Mouse (Mus musculus): ENCODE measurements around the gene Cln3. TPM values are rescaled to one million over a fixed set of nuclear protein-coding genes. Genes with fewer than 3 reads are reported as not detected.
A peak's percentile ranks its signal among the peaks of the same experiment; 100 is the strongest.

Gene Cln3
- polyA plus RNA-seq, 1 experiment, result 3.6 TPM

DNA sequence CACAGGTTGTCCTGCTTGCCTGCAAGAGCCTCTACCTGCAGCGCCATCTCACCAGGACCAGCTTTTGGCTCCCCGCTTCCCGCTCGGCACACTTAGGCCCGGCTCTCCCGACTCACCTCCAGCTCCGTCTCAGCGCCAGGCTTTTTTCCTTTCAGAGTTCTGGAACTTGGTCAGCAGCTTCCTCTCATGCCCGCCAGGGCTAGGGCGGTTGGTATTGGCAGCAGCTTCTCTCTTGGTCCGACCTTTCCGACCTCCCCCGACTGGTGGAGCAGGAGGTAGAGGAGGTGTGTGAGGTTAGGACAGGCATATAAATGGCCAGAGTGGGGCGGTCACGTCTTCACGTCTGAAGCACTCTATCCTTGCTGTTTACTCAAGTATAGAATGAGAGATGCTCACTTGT lies 39.2 kb upstream of the Cln3 start:
- Histone ChIP-seq H3K4me2 (ENCODE audit: low read depth) (peak overlapping the region; percentile 96), H3K36me3 (ENCODE audit: control insufficient read depth, insufficient read depth) (peaks cover 28% of the 10 kb centered on the region), H3K79me2 (ENCODE audit: control insufficient read depth, insufficient read depth) (peaks cover 24% of the 10 kb centered on the region), H3K27me3 (ENCODE audit: control insufficient read depth, insufficient read depth, insufficient read length) (no peaks in the 10 kb centered on the region), H3ac (ENCODE audit: control insufficient read depth, insufficient read length) (peak overlapping the region; percentile 53), H3K4me3 (peak overlapping the region; percentile 97)
- TF ChIP-seq POLR2A (IDR thresholded peaks at IDR 0.05; ENCODE audit: insufficient read length, low read depth) (peak; percentile 39), TCF3 (IDR thresholded peaks at IDR 0.05; ENCODE audit: insufficient read length, low read depth) (no peak)

DNA sequence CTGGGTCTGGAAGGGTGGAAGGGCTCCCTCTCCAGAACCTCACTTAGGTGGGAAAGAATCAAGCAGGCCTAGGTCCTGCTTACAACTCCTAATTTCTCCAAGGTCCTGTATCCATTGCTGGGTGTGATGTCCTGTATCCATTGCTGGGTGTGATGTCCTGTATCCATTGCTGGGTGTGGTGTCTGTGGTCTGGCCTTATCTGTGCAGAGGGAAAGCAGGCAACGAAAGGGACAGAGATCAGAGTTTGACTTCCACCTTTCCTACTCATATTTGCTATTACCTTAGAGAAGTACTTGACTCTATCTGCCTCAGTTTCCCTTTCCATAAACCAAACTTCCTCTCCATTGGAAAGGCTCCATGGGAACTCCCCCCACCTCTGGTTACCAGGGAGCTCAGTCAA lies 37.8 kb upstream of the Cln3 start:
- Histone ChIP-seq H3K79me2 (ENCODE audit: control insufficient read depth, insufficient read depth) (peaks cover 24% of the 10 kb centered on the region), H3ac (ENCODE audit: control insufficient read depth, insufficient read length) (no peak overlapping the region), H3K36me3 (ENCODE audit: control insufficient read depth, insufficient read depth) (peaks cover 28% of the 10 kb centered on the region), H3K27me3 (ENCODE audit: control insufficient read depth, insufficient read depth, insufficient read length) (no peaks in the 10 kb centered on the region), H3K4me3 (peak overlapping the region; percentile 97), H3K4me2 (ENCODE audit: low read depth) (peak overlapping the region; percentile 96)
- no peak for TF ChIP-seq E2F4 (IDR thresholded peaks at IDR 0.05; ENCODE audit: insufficient read depth)
- TF ChIP-seq MYOD1 (IDR thresholded peaks at IDR 0.05; ENCODE audit: control insufficient read depth in 1 of 3, insufficient read length in 2 of 3, low read depth in 2 of 3), result no peak
- TF ChIP-seq TCF3 (IDR thresholded peaks at IDR 0.05; ENCODE audit: insufficient read length, low read depth), result no peak
- TF ChIP-seq USF1 (IDR thresholded peaks at IDR 0.05; ENCODE audit: low read depth), result no peak
- TF ChIP-seq SRF (IDR thresholded peaks at IDR 0.05; ENCODE audit: control insufficient read depth, insufficient read length, low read depth), result no peak
- TF ChIP-seq POLR2AphosphoS2 (IDR thresholded peaks at IDR 0.05; ENCODE audit: insufficient read length, low read depth), result no peak
- TF ChIP-seq CEBPB (IDR thresholded peaks at IDR 0.05; ENCODE audit: insufficient read depth, poor library complexity, severe bottlenecking), result no peak
- TF ChIP-seq POLR2A (IDR thresholded peaks at IDR 0.05; ENCODE audit: insufficient read length, low read depth), result no peak
- no peak for TF ChIP-seq MAX (IDR thresholded peaks at IDR 0.05; ENCODE audit: low read depth)
- TF ChIP-seq MYOG (IDR thresholded peaks at IDR 0.05; ENCODE audit: control insufficient read depth in 1 of 3, insufficient read depth in 1 of 3, insufficient read length in 2 of 3, low read depth in 2 of 3), result no peak
- TF ChIP-seq TCF12 (IDR thresholded peaks at IDR 0.05; ENCODE audit: insufficient read depth, poor library complexity, severe bottlenecking), result no peak
- no peak for TF ChIP-seq REST (IDR thresholded peaks at IDR 0.05; ENCODE audit: insufficient read depth, insufficient read length)

DNA sequence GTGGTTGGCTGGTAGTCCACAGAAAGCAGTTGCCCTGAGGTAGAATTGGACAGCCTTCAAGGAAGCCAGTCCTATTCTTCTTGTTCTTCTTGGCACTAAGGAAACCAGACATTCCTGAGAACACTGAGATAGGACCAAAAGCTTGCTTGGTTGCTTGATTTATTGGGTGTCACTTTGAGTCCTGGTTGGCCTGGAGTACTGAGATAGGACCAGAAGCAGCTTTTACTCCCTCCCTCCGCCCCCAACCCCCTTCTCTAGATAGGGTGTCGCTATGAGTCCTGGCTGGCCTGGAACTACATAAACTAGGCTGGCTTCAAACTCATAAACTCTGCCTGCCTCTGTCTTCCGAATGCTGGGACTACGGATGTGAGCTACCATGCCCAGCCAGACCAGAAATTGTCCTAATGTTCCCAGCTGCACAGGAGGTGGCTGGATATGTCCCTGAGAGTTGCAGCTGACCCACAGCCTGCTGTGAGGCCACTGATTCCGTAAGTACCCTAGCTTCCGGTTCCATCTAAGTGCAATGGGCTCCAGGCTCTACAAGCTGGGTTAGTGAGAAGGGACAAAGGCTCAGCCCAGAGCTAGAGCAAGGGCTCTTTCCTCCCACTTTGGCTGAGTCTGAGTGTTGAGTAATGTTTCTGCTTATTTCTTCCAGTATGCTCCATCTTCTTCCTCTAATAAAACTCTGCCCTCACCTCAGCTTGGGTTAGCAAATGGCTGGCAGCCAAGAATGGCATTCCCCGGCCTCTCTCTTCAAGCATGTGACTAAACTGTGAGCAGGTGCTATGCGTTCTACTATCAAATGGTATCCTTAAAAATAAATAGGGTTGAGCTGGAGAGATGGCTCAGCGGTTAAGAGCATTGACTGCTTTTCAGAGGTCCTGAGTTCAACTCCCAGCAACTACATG lies 36.1 kb upstream of the Cln3 start:
- Histone ChIP-seq H3K36me3 (ENCODE audit: control insufficient read depth, insufficient read depth) (peaks cover 28% of the 10 kb centered on the region), H3K79me2 (ENCODE audit: control insufficient read depth, insufficient read depth) (peaks cover 24% of the 10 kb centered on the region), H3K4me2 (ENCODE audit: low read depth) (peak overlapping the region; percentile 96), H3ac (ENCODE audit: control insufficient read depth, insufficient read length) (no peak overlapping the region), H3K27me3 (ENCODE audit: control insufficient read depth, insufficient read depth, insufficient read length) (no peaks in the 10 kb centered on the region), H3K4me3 (no peak overlapping the region)
- TF ChIP-seq POLR2A (IDR thresholded peaks at IDR 0.05; ENCODE audit: insufficient read length, low read depth), result peak; percentile 53
- no peak for TF ChIP-seq MYOG (IDR thresholded peaks at IDR 0.05; ENCODE audit: control insufficient read depth in 1 of 3, insufficient read depth in 1 of 3, insufficient read length in 2 of 3, low read depth in 2 of 3)
- no peak for TF ChIP-seq USF1 (IDR thresholded peaks at IDR 0.05; ENCODE audit: low read depth)
- TF ChIP-seq POLR2AphosphoS2 (IDR thresholded peaks at IDR 0.05; ENCODE audit: insufficient read length, low read depth), result peak; percentile 90
- TF ChIP-seq TCF12 (IDR thresholded peaks at IDR 0.05; ENCODE audit: insufficient read depth, poor library complexity, severe bottlenecking), result no peak
- no peak for TF ChIP-seq E2F4 (IDR thresholded peaks at IDR 0.05; ENCODE audit: insufficient read depth)
- no peak for TF ChIP-seq REST (IDR thresholded peaks at IDR 0.05; ENCODE audit: insufficient read depth, insufficient read length)
- no peak for TF ChIP-seq CEBPB (IDR thresholded peaks at IDR 0.05; ENCODE audit: insufficient read depth, poor library complexity, severe bottlenecking)
- no peak for TF ChIP-seq MAX (IDR thresholded peaks at IDR 0.05; ENCODE audit: low read depth)

DNA sequence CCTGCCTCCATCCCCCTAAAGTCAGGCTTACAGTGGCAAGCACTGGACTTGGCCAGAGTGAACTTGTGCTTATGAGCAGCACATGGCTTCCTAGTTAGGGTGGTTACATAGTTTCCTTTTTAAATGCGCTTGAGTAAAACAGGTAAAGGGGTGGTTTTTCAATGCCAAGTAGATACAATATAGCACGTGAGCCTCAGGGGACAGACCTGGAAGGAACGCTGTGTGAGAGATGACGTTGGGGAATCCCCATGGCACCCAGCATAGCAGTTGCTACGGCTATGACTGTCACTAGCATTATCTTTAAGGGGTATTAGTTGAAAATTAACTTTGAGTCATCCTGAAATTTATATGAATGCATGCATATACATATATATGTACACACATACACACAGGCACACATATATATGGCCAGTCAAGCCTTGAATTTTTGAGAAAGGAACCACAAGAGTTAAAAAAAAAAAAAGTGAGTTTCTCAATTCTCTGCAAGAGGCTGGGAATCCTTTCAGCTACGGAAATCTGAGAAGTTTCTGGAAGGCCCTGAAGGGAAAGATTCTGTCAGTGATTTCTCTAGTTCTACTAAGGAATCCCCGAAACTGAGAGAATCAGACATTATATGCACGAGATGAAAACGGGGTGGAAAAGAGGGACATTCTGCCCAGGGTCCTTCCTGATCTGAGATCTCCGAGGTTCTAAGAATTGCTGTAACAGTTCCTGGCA lies 34.1 kb upstream of the Cln3 start:
- no peaks in the 10 kb centered on the region for H3K27me3 ChIP-seq (ENCODE audit: control insufficient read depth, insufficient read depth, insufficient read length)
- H3ac ChIP-seq (ENCODE audit: control insufficient read depth, insufficient read length), result no peak overlapping the region
- peaks cover 19% of the 10 kb centered on the region for H3K79me2 ChIP-seq (ENCODE audit: control insufficient read depth, insufficient read depth)
- H3K4me2 ChIP-seq (ENCODE audit: low read depth), result no peak overlapping the region
- peaks cover 28% of the 10 kb centered on the region for H3K36me3 ChIP-seq (ENCODE audit: control insufficient read depth, insufficient read depth)
- H3K4me3 ChIP-seq, result no peak overlapping the region
- peak; percentile 25 for TF ChIP-seq POLR2A (IDR thresholded peaks at IDR 0.05; ENCODE audit: insufficient read length, low read depth)
- no peak for TF ChIP-seq MYOD1 (IDR thresholded peaks at IDR 0.05; ENCODE audit: control insufficient read depth in 1 of 3, insufficient read length in 2 of 3, low read depth in 2 of 3)
- TF ChIP-seq POLR2AphosphoS2 (IDR thresholded peaks at IDR 0.05; ENCODE audit: insufficient read length, low read depth), result peak; percentile 45

DNA sequence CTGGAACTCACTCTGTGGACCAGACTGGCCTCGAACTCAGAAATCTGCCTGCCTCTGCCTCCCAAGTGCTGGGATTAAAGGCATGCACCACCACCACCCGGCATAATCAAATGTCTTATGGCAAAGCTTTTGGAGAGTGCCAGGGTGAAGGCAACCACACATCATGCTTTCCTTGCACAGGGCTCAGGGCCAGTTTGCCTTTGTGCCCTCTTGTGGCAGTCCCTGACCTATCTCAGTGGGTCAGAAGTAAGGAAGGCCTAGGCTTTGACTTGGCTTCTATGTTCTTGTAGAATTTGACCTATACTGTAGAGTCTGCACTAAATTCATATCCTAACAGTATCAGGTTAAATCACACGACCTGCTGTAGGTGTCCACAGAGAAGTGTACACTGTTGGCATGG lies 31.1 kb upstream of the Cln3 start:
- H3K36me3 ChIP-seq (ENCODE audit: control insufficient read depth, insufficient read depth), result peaks cover 7% of the 10 kb centered on the region
- TF ChIP-seq MYOD1 (IDR thresholded peaks at IDR 0.05; ENCODE audit: control insufficient read depth in 1 of 3, insufficient read length in 2 of 3, low read depth in 2 of 3), result no peak
- no peak for TF ChIP-seq SRF (IDR thresholded peaks at IDR 0.05; ENCODE audit: control insufficient read depth, insufficient read length, low read depth)
- no peak for TF ChIP-seq USF1 (IDR thresholded peaks at IDR 0.05; ENCODE audit: low read depth)
- TF ChIP-seq POLR2AphosphoS2 (IDR thresholded peaks at IDR 0.05; ENCODE audit: insufficient read length, low read depth), result peak; percentile 38
- no peak overlapping the region for H3K4me3 ChIP-seq
- no peak overlapping the region for H3ac ChIP-seq (ENCODE audit: control insufficient read depth, insufficient read length)
- no peak overlapping the region for H3K4me2 ChIP-seq (ENCODE audit: low read depth)
- no peaks in the 10 kb centered on the region for H3K27me3 ChIP-seq (ENCODE audit: control insufficient read depth, insufficient read depth, insufficient read length)
- H3K79me2 ChIP-seq (ENCODE audit: control insufficient read depth, insufficient read depth), result no peaks in the 10 kb centered on the region

Data from myocyte (in vitro differentiated cells).